Mouse (Mus musculus): Measurements from ENCODE around the gene Fah. TPM values are rescaled to one million over a fixed set of nuclear protein-coding genes. Genes with fewer than 3 reads are reported as not detected.

Fah gene
- total RNA-seq, 2 experiments from 2014 or later: 1.7 TPM; not detected in 1

- ATAC-seq (replicated peaks; ENCODE audit: low FRiP score, poor library complexity, severe bottlenecking): no peak
Measured at GRCm38 (mm10) chr7:84596633-84597032, 9.9 kb downstream of the Fah start.

GRCm38 (mm10) chr7:84596002-84596401 is 10.5 kb downstream of the Fah start:
- ATAC-seq (replicated peaks; ENCODE audit: low FRiP score, poor library complexity, severe bottlenecking): no peak

- ATAC-seq (replicated peaks; ENCODE audit: low FRiP score, poor library complexity, severe bottlenecking): peak; percentile 23; the same call in 1 of the 2 replicates
Measured at GRCm38 (mm10) chr7:84594917-84595303, 11.6 kb downstream of the Fah start.

- ATAC-seq (replicated peaks; ENCODE audit: low FRiP score, poor library complexity, severe bottlenecking): peak; percentile 85
Measured at GRCm38 (mm10) chr7:84594087-84594916, 12.2 kb downstream of the Fah start.

GRCm38 (mm10) chr7:84591347-84591746 is 15.2 kb downstream of the Fah start:
- no peak for ATAC-seq (replicated peaks; ENCODE audit: low FRiP score, poor library complexity, severe bottlenecking)

- no peak for ATAC-seq (replicated peaks; ENCODE audit: low FRiP score, poor library complexity, severe bottlenecking)
Measured at GRCm38 (mm10) chr7:84590622-84591021, 15.9 kb downstream of the Fah start.

- peak; percentile 92 for ATAC-seq (replicated peaks; ENCODE audit: low FRiP score, poor library complexity, severe bottlenecking)
Measured at GRCm38 (mm10) chr7:84587101-84587783, 19.3 kb downstream of the Fah start.

GRCm38 (mm10) chr7:84586360-84587100 is 20.0 kb downstream of the Fah start:
- no peak for ATAC-seq (replicated peaks; ENCODE audit: low FRiP score, poor library complexity, severe bottlenecking)

GRCm38 (mm10) chr7:84585086-84585485 is 21.4 kb downstream of the Fah start:
- ATAC-seq (replicated peaks; ENCODE audit: low FRiP score, poor library complexity, severe bottlenecking): no peak

GRCm38 (mm10) chr7:84579769-84580168 is 26.8 kb downstream of the Fah start:
- no peak for ATAC-seq (replicated peaks; ENCODE audit: low FRiP score, poor library complexity, severe bottlenecking)

- no peak for ATAC-seq (replicated peaks; ENCODE audit: low FRiP score, poor library complexity, severe bottlenecking)
Measured at GRCm38 (mm10) chr7:84578841-84579240, 27.7 kb downstream of the Fah start.

- no peak for ATAC-seq (replicated peaks; ENCODE audit: low FRiP score, poor library complexity, severe bottlenecking)
Measured at GRCm38 (mm10) chr7:84577034-84577433, 29.5 kb downstream of the Fah start.

- no peak for ATAC-seq (replicated peaks; ENCODE audit: low FRiP score, poor library complexity, severe bottlenecking)
Measured at GRCm38 (mm10) chr7:84566200-84566599, 40.3 kb downstream of the Fah start.

- ATAC-seq (replicated peaks; ENCODE audit: low FRiP score, poor library complexity, severe bottlenecking): no peak
Measured at GRCm38 (mm10) chr7:84564236-84564635, 42.3 kb downstream of the Fah start.

- ATAC-seq (replicated peaks; ENCODE audit: low FRiP score, poor library complexity, severe bottlenecking): no peak
Measured at GRCm38 (mm10) chr7:84560500-84560899, 46.0 kb downstream of the Fah start.

GRCm38 (mm10) chr7:84557332-84557731 is 49.2 kb downstream of the Fah start:
- ATAC-seq (replicated peaks; ENCODE audit: low FRiP score, poor library complexity, severe bottlenecking): no peak

- no peak for ATAC-seq (replicated peaks; ENCODE audit: low FRiP score, poor library complexity, severe bottlenecking)
Measured at GRCm38 (mm10) chr7:84555294-84555693, 51.2 kb downstream of the Fah start.

GRCm38 (mm10) chr7:84551472-84551871 is 55.0 kb downstream of the Fah start:
- ATAC-seq (replicated peaks; ENCODE audit: low FRiP score, poor library complexity, severe bottlenecking): no peak

- ATAC-seq (replicated peaks; ENCODE audit: low FRiP score, poor library complexity, severe bottlenecking): no peak
Measured at GRCm38 (mm10) chr7:84546667-84547066, 59.9 kb downstream of the Fah start.

- ATAC-seq (replicated peaks; ENCODE audit: low FRiP score, poor library complexity, severe bottlenecking): no peak
Measured at GRCm38 (mm10) chr7:84544946-84545345, 61.6 kb downstream of the Fah start.
